Mouse (Mus musculus) lung, postnatal 0 days (tissue): Measurements from ENCODE around the gene Pld1. TPM values are rescaled to one million over a fixed set of nuclear protein-coding genes. Genes with fewer than 3 reads are reported as not detected.

Experiments
- ATAC-seq: fragments of 200-750 bp; cut with Nextera tagmentation; 2 replicates; pipeline ENCODE4 v1.8.0; 2017; ENCODE audit warnings: moderate library complexity
- DNase-seq: peaks from one replicate; pipeline ENCODE4 v3.0.0-alpha.2; 2016; ENCODE audit warnings: low spot score
- H3K27ac ChIP-seq: fragments of 300-500 bp; sonication (generic); 2 replicates; pipeline ENCODE4 v1.5.1; 2014; ENCODE audit warnings: antibody characterized with exemption, mild to moderate bottlenecking, low read length, mixed read lengths
- H3K27me3 ChIP-seq: fragments of 300-500 bp; sonication (generic); replicated peaks from 2 replicates; pipeline ENCODE4 v1.6.1; 2014; ENCODE audit warnings: low read length, mixed read lengths; ENCODE audit not compliant: insufficient read depth
- H3K36me3 ChIP-seq: fragments of 300-500 bp; sonication (generic); 2 replicates; pipeline ENCODE4 v1.6.1; 2014; ENCODE audit warnings: low read length, mixed read lengths; ENCODE audit not compliant: insufficient read depth
- H3K4me1 ChIP-seq: fragments of 300-500 bp; sonication (generic); 2 replicates; pipeline ENCODE4 v1.6.1; 2014; ENCODE audit warnings: antibody characterized with exemption, low read depth, low read length, mixed read lengths; ENCODE audit not compliant: insufficient read depth
- H3K4me2 ChIP-seq: fragments of 300-500 bp; sonication (generic); replicated peaks from 2 replicates; pipeline ENCODE4 v1.6.1; 2014; ENCODE audit warnings: low read depth, mild to moderate bottlenecking, low read length, moderate library complexity, mixed read lengths
- H3K4me3 ChIP-seq: fragments of 300-500 bp; sonication (generic); 2 replicates; pipeline ENCODE4 v1.5.1; 2014; ENCODE audit warnings: low read depth, low read length
- H3K9ac ChIP-seq: fragments of 300-500 bp; sonication (generic); replicated peaks from 2 replicates; pipeline ENCODE4 v1.6.1; 2014; ENCODE audit warnings: low read depth, mild to moderate bottlenecking
- H3K9me3 ChIP-seq: fragments of 300-500 bp; sonication (generic); 2 replicates; pipeline ENCODE4 v1.6.1; 2016; ENCODE audit warnings: low read length, mixed read lengths
- CTCF ChIP-seq: IDR thresholded peaks from 2 replicates; pipeline ENCODE4 v1.5.1; 2016; ENCODE audit warnings: antibody characterized with exemption, mild to moderate bottlenecking
- EP300 ChIP-seq: IDR thresholded peaks from 2 replicates; pipeline ENCODE4 v1.6.1; 2016; ENCODE audit warnings: antibody characterized with exemption, mild to moderate bottlenecking, control low read depth
- WGBS: fragments of 180-500 bp; shearing (Covaris S2); extraction: QIAGEN DNeasy Blood & Tissue Kit; methylation state at CpG from one replicate; pipeline ENCODE4 v1.1.7; 2014; 5-methylcytosine and 5-hydroxymethylcytosine counted together
- polyA plus RNA-seq: library from polyadenylated mRNA; unstranded; fragments of >200 nt; fragmentation: Nextera tagmentation; extraction: Ambion mirVana; gene quantifications from 2 replicates; pipeline ENCODE4 v1.2.1, GENCODE M21; 2015

Pld1 gene
- polyA plus RNA-seq, 1 experiment from 2014 or later = 10.2 TPM

- H3K36me3 ChIP-seq = no peaks in the 10 kb centered on the region; the same call in 1 of the 2 replicates
- H3K9ac ChIP-seq = no peak overlapping the region
- no peak overlapping the region for H3K27ac ChIP-seq
- no peaks in the 10 kb centered on the region for H3K9me3 ChIP-seq
- ATAC-seq (no peak), DNase-seq (no peak)
- TF ChIP-seq EP300 = no peak
- no peak for TF ChIP-seq CTCF
- no peak overlapping the region for H3K4me2 ChIP-seq
- no peak overlapping the region for H3K4me3 ChIP-seq
- 96% methylated on average over 2 of the region's 2 CpGs for WGBS
- H3K27me3 ChIP-seq = no peaks in the 10 kb centered on the region
- no peaks in the 10 kb centered on the region for H3K4me1 ChIP-seq
Observed at GRCm38 (mm10) chr3:28113881-28114280, 175.4 kb downstream of the Pld1 start.

- no peak overlapping the region for H3K4me3 ChIP-seq
- no peaks in the 10 kb centered on the region for H3K4me1 ChIP-seq
- peak; percentile 57 for DNase-seq
- H3K27ac ChIP-seq = no peak overlapping the region
- no peaks in the 10 kb centered on the region for H3K36me3 ChIP-seq
- no peaks in the 10 kb centered on the region for H3K27me3 ChIP-seq
- 67% methylated on average over 5 of the region's 5 CpGs for WGBS
- ATAC-seq = peak; percentile 43; the same call in 1 of the 2 replicates
- no peak for TF ChIP-seq CTCF
- H3K9me3 ChIP-seq = no peaks in the 10 kb centered on the region
- H3K9ac ChIP-seq = no peak overlapping the region
- H3K4me2 ChIP-seq = no peak overlapping the region
Observed at GRCm38 (mm10) chr3:28141716-28142115, 203.2 kb downstream of the Pld1 start.

GRCm38 (mm10) chr3:28142121-28142520, 203.6 kb downstream of the Pld1 start:
- no peak overlapping the region for H3K9ac ChIP-seq
- no peaks in the 10 kb centered on the region for H3K4me1 ChIP-seq
- H3K9me3 ChIP-seq = no peaks in the 10 kb centered on the region
- H3K27ac ChIP-seq = no peak overlapping the region
- WGBS = 61% methylated on average over 2 of the region's 2 CpGs
- peak; percentile 31 for DNase-seq
- H3K4me2 ChIP-seq = no peak overlapping the region
- no peak overlapping the region for H3K4me3 ChIP-seq
- no peaks in the 10 kb centered on the region for H3K36me3 ChIP-seq
- TF ChIP-seq EP300 (no peak), CTCF (no peak)
- peak; percentile 35; the same call in 1 of the 2 replicates for ATAC-seq
- H3K27me3 ChIP-seq = no peaks in the 10 kb centered on the region

GRCm38 (mm10) chr3:28144676-28145075, 206.2 kb downstream of the Pld1 start:
- H3K4me1 ChIP-seq = no peaks in the 10 kb centered on the region
- H3K4me3 ChIP-seq = no peak overlapping the region
- H3K27me3 ChIP-seq = no peaks in the 10 kb centered on the region
- peak; percentile 77 for DNase-seq
- H3K9ac ChIP-seq = no peak overlapping the region
- no peaks in the 10 kb centered on the region for H3K36me3 ChIP-seq
- H3K9me3 ChIP-seq = no peaks in the 10 kb centered on the region
- no peak overlapping the region for H3K4me2 ChIP-seq
- H3K27ac ChIP-seq = no peak overlapping the region
- TF ChIP-seq CTCF (no peak), EP300 (no peak; the same call in 1 of the 2 replicates)
- peak; percentile 64 for ATAC-seq

- WGBS = 86% methylated on average over 3 of the region's 3 CpGs
- H3K9ac ChIP-seq = no peak overlapping the region
- H3K27me3 ChIP-seq = no peaks in the 10 kb centered on the region
- H3K36me3 ChIP-seq = no peaks in the 10 kb centered on the region
- no peak overlapping the region for H3K4me3 ChIP-seq
- DNase-seq (no peak), ATAC-seq (no peak)
- H3K9me3 ChIP-seq = no peaks in the 10 kb centered on the region
- H3K4me2 ChIP-seq = no peak overlapping the region
- H3K4me1 ChIP-seq = no peaks in the 10 kb centered on the region
- TF ChIP-seq CTCF = no peak
- no peak for TF ChIP-seq EP300
- H3K27ac ChIP-seq = no peak overlapping the region
Observed at GRCm38 (mm10) chr3:28145461-28145860, 207.0 kb downstream of the Pld1 start.

- H3K4me1 ChIP-seq = no peaks in the 10 kb centered on the region
- DNase-seq (peak; percentile 57), ATAC-seq (peak; percentile 52; the same call in 1 of the 2 replicates)
- no peak overlapping the region for H3K4me3 ChIP-seq
- H3K9me3 ChIP-seq = no peaks in the 10 kb centered on the region
- H3K4me2 ChIP-seq = no peak overlapping the region
- H3K9ac ChIP-seq = no peak overlapping the region
- 65% methylated on average over 2 of the region's 2 CpGs for WGBS
- H3K27me3 ChIP-seq = no peaks in the 10 kb centered on the region
- no peaks in the 10 kb centered on the region for H3K36me3 ChIP-seq
- no peak overlapping the region for H3K27ac ChIP-seq
- TF ChIP-seq EP300 (no peak), CTCF (no peak)
Observed at GRCm38 (mm10) chr3:28149656-28150256, 211.3 kb downstream of the Pld1 start.

- H3K27me3 ChIP-seq = no peaks in the 10 kb centered on the region
- H3K4me2 ChIP-seq = no peak overlapping the region
- no peaks in the 10 kb centered on the region for H3K36me3 ChIP-seq
- no peak overlapping the region for H3K9ac ChIP-seq
- H3K9me3 ChIP-seq = no peaks in the 10 kb centered on the region
- no peaks in the 10 kb centered on the region for H3K4me1 ChIP-seq
- H3K27ac ChIP-seq = no peak overlapping the region
- 54% methylated on average over 2 of the region's 2 CpGs for WGBS
- DNase-seq = no peak
- no peak for TF ChIP-seq EP300
- TF ChIP-seq CTCF = no peak
- no peak for ATAC-seq
- no peak overlapping the region for H3K4me3 ChIP-seq
Observed at GRCm38 (mm10) chr3:28158006-28158405, 219.5 kb downstream of the Pld1 start.
